Mouse (Mus musculus) cerebellum, postnatal 36 days (tissue): Measurements from ENCODE around the gene Gm37240.

Experiments used
- DNase-seq, 2 experiments: peaks; one replicate each; pipeline ENCODE4 v3.0.0; 2021 to 2022; ENCODE audit warnings: mixed read lengths in 2 of 2

Gene Gm37240

DNA sequence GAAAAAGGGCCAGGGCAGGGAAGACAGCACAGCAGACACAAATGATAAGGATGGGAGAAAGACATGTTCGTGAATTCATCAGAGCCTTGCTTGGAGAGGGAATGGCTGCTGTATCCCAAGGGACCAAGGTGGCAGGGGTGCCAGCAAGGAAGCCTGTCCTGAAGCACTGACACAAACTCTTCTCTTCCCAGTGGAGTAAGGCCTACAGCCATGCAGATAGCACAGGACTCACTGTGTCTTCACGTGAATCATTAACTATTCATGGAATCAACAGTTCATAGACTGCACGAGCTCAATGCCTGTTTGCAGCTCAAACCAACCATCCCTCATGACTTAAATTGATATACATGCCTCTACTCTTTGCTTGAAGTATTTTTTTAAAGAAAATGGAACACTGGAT, 209.4 kb downstream of the Gm37240 start:
- no peak for DNase-seq

DNA sequence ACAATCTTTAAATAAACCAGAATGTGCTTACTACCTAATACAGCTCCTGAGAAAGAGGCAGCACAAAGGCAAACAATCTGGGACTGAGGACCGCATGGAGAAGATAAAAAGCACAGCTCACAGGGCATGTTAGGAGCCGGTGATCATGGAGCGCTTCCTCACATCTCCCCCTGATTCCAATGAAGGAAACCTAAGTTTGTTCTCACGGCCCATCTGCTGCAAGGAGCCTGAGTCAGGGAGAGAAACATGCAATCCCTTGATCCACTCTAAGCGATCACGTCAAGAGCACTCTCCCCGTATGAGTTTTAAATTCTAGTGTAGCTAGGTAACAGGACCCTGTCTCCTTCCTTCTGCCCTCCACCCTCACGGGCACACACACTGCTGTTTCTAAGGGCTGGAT, 210.2 kb downstream of the Gm37240 start:
- DNase-seq: no peak

DNA sequence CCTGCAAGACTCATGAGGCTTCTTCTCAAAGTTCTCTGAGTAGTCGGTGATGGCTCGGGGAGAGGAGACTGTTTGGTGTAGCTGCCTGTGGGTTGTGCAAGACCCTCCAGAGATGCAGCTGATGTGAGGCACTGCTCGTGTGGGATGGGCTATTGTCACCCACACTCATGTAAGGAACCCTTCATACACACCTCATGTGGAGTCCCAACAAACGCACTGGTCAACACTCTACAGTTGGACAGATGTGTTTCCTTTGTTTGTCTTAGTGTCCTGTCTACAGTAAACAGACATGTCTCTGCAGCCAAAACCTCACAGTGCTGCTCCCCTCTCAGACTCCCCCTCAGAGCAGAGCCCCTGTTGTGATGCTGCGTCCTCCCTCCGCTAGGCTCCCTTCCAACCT, 217.5 kb downstream of the Gm37240 start:
- DNase-seq: no peak

DNA sequence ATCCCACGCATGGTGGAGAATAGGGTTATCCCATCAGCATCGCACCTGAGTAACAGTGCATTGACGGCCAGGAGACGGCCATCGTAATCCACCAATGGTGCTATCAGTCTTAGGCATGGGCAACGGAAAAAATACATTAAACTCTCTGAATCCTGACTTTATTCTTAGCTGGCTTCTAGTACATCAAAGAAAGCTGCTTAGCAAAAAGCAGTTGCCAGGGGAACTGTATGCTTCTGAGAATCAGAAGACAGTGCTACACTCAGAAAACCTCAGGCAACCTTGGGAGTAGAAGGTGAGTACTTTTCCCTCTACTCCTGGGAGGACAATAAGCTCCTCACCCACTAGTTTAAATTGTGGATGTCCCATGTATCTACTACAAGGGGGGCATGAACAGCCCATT, 219.6 kb downstream of the Gm37240 start:
- DNase-seq: no peak

DNA sequence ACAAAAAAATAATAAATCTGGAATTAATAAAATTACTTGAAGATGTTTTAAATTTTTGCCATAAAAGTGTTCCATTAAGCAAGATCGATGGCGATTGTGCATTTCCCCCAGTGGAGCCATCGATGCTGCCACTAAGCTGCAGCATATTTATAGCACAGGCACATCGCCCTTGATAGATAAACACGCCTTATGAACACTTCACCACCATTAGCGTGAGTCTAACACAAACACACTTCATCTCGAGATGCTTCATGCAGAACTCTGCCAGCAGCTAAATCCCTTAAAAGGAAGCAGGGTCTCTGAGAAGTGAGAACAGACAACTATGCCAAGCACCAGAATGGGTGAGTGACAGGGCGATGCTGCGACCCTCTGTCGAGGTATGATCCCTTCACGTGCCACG, 220.6 kb downstream of the Gm37240 start:
- DNase-seq: no peak

DNA sequence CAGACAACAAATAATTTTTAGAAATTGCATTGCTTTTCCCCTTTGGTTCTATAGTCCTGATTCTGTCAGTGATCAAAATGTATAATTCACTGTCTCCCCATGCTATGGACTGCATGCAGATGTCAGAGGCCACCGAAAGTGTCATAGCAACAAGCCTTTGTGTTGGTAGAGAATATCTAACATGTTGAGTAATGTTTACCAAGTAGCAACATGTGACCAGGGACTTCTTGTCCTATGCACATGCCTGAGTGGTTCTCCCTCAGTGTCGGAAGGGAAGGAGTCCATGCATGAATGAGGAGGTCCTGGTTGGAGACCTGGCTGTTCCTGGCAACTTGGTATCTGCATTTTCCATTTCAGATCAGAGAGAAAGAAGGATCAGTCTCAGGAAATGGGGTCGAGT, 221.2 kb downstream of the Gm37240 start:
- DNase-seq: no peak

DNA sequence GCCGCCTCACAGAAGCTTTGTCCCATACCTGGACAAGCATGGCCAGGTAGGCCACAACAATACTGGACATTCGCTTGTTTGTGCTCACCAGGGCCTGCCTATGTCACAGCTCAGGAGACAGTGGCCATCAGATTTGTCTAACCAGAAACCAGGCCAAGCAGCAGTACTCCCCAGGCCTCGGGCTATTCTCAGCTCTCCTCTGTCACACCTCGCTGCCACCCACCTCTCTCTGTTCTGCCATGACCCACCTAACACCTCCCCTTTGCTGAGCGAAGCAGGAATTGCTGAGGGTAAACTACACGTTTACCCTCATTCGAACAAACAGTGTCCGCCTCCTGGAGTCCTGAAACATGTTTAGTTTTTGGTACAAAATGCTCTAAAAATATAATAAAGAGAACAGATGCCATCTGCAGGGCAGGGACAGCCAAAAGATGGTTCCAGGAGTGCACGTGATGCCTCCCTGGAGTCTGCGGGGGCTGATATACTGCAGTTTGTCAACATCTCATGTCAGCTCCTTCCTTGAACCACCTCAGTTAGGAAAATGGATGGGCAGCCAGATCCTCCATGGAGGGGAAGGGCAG, 222.6 kb downstream of the Gm37240 start:
- DNase-seq: peak; percentile 54 to 59

DNA sequence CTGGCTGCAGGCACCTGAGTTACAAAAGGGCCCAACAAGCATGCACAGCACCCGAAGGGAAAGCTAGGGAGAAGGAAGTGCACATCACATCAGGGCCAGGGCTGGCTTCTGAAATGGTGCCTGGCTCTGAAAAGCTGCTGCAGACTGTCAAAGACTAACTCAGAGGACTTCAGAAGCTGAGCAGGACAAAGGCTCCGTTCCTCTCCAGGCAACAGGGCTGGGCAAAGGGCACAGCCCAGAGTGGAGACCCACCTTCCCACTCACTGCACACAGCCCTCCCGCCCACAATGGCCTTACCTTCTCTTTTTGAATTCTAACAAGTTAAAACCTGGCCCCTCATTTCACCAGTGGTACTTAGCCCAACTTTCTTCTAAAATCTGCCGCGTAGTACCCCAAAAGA, 223.5 kb downstream of the Gm37240 start:
- no peak for DNase-seq

DNA sequence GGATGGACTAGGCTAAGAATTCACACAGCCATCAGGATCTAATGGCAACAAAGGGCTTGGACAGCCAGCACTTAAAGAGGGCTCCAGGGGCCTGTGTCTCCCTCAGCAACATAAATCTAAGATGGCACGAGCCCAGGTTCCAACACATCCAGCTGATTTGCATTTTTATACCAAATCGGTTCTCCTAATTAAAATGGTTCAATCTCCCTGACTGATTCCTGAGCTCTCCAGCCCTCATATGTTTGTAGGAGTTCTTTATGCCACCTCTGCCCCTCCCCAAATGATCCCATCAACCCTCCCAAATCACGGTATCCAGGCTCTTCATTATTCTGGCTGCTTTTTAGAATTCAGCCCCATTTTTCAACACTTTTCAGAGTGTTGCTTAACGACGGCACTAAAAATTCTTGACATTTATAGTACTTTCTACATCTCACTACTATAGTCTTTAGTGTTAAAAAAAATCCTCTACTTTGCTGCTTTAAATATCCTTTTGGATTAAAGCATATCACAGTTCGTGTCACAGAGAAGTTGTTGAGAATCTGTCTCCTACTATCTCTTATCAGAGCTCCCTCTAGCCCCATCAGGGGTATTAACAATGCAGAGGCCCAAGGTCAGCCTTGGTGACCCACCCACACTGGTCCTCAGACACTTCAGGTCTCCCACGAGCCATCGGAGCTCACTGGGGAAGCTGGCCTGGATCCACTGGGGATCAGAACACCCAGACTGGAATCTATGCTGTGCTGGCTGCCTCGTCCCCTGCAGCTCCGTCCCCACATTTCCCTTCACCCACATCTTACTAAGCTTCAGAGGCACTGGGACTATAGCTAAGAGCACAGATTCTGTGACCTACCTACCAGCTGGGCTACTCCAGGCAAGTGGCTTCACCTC, 225.1 kb downstream of the Gm37240 start:
- no peak for DNase-seq

DNA sequence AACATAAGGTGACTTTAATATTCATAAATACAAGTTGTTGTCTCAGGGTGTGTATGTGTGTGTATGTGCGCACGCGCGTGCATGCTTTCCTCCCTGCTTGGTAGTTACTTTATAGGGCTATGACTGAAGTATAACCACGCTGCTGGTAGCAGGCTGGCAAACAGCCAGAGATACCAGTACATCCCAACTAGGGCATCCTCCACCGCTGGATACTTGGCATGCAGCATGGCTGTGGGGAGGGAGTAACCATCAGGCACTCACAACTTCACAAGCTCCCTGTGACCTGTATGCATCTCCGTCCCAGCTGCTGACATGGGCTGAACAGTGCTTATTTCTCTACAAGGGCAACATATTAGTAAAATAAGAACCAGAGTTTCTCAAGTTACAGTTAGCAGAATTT, 227.6 kb downstream of the Gm37240 start:
- DNase-seq: peak; percentile 44 to 50

DNA sequence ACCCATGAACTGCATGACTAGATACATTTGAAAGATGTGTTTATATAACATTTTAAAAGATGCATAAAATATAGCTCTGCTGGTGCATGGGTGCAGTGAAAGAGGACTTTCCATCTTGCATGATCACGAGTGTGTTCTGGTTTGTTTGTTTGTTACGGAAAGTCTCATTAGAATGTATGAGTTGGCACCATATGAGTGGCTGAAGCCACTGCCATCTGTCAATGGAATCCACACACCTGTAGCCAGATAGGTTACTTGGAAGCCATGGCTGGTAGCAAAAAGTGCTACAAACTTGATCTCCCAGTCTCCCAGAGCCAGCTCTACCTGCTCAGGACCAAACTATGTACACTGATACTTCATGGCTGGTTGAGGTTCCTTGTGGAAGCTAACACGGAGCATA, 231.8 kb downstream of the Gm37240 start:
- peak in 1 of 2 experiments; percentile 31 for DNase-seq

DNA sequence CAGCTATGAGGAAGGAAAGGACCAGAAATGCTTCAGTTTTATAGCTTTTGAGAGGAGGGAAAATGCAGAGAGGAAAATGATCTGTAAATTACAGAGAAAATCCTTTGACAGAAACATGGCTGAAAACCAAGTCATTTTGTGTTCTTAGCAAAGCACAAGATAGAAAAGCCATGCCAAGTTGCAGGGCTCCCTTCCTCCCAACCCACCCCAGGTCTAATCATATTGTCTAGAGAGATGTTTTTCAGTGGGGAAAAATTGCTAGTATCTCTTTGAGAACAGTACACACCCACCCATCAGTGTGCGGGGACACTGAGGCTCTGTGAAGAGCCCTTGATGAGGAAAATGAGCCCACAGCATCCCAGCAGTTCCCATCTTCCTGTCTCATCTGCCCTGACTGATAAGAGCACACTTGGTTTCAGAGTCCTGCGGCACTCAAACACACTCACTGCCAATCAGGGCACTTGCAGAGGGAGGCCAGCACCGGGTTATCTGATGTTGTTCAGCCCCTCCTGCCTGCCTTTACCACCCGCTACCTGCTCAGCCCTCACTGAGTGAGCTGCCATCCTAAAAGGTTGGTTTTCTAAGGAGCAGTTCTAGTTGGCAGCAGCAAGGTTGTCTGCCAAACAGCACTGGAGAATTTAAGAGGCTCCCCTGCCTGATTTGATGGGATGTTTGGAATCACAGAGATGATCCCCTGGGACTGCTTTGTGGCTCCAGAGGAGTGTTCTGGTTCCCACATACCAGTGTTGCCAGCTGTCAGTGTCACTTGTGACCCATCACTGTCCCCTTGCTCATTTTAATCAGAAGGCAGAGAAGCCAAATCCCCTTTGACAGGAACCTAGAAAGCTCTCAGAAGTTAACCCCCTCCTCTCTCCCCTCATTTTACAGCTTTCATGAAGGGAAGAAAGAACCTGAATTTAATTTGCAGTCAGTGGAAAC, 234.3 kb downstream of the Gm37240 start:
- DNase-seq: no peak

DNA sequence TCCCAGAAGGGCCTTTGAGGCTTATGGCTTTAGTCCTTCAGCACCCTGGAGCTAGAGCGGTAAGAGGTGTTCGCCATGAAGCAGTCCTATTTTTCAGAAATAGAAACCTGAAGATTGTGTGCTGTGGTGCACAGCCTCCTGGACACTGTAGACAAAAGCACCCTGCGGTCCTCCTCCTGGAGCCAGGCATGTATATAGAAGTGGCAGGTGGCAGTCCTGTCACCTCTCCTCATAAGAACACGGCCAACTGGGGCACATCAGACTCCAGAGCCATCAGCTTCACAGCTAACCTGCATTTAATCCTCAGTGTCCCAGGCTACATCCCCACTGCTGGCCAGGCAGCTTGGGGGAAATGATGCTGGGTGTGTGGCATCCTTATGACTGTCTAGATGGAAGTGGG, 238.1 kb downstream of the Gm37240 start:
- peak; percentile 62 to 64 for DNase-seq

DNA sequence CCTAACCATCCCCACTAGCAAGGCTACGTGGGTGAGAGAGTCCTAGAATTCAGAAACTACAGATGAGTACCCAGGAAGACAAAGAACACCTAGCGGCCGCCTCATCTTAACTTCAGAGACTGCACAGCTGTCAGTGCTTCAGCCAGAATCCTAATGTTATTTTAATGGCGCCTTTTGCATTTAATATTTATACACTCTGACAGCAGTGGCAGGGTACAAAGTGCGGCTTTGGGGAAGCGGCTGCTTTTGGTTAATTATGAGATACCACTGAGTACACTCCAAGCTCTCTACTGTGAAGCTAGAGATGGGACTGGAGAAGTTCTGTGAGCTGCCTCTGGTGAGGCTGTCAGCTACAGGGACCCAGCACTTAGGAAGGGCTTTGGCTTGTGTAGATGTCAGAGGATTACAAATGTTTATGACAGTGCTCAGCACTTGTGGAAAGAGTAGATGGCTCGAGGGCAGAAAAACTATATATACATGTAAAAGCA, 241.8 kb downstream of the Gm37240 start:
- DNase-seq: no peak

DNA sequence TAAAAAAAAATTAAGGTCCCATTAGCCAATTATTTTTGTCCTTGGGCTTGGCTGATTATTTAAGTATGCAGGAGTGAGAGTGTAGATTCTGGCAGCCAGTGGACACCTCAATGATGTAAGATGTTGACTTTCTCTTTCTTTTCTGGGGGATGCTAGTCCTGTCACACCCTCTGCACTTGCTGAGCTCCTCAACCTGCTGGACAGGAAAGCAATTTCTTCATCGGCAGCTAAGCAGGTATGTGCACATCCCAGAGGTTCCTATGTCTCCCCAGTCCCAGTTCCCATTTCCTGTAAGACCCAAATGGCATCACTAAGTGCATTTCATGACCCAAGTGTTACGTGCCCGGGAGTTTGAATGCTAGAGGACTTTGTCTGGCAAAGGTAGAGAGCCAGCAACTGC, 242.5 kb downstream of the Gm37240 start:
- DNase-seq: no peak

DNA sequence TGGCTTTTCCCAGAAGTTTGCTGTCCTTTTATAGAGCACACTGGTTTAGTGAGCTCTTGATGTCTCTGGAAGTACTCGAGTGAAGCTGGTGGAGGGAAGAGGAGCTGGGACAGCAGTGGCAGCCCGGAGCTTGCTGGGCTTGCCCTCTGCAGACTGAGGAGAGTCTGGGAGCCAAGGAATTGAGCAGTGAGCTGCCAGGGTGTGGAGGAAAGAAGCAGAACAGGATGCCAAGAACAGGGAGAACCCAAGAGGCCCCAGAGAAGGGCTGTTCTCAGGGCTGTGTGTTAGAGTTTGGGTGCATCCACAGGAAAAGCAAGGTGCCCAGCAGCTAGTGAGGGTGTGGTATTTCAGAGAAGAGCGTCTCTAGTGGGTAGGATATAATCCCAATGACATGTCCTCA, 245.6 kb downstream of the Gm37240 start:
- no peak for DNase-seq

DNA sequence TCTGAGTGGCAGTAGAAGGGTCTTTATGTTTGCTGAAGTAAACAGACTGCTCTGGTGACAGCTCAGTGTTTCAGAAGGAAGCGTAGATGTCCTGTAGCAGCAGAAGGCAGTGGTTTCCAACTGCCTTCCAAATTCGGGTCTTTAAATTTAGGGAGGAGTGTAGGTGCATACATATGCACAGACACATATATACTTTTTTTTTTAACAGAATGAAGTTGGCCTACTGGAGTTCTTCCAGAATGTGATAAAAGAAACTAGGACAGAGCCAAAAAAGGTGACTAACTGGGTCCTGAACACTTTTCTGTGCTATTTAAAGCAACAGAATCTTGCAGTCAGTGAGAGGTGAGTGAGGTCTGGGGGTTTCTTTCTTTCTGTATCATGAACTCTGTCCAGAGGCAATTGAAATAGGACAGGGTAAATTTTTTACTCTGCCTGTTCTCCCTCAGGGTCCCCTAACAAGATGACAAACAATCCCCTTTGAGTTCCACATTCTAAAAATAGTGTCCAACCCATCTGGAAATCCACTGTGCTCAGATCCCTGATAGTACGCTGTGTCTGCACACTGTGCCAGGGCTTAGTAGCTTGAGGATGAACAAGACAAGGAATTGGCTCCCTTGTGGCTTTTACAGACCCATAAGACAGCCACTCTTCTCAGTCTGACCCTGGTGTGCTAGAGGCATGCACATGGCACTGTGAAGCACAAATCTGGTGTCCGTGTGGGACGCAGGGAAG, 250.4 kb downstream of the Gm37240 start:
- DNase-seq: no peak

DNA sequence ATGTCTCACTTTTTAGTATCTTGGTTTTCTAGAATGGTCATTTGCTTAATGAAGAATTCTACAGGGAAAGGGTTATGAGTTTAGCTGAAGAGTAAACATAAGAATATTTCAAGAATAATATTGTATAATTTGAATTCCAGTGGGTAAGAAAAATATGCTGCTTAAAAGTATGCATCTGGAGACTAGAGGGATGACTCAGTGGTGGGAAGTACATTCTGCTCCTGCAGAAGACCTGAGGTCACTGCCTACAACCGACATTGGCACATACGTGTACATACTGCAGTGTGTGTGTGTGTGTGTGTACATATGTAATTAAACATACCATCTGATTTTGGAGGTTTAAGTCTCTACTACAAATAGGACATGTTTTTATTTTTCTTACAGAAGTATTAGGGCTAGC, 251.7 kb downstream of the Gm37240 start:
- no peak for DNase-seq

DNA sequence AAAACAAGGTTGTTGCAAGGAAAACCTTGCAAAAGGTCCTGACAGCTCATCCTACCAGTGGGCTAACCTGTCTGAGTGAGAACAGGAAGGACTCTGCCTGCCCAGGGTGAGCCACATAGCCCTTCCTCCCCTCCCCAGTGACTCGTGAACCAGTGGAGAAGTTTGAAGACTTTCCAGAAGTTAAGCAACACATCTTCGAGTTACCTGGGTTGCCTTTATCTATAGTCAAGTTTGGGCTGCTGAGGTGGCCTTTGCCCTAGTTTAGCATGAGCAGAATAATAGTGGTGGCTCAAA, 252.2 kb downstream of the Gm37240 start:
- no peak for DNase-seq

DNA sequence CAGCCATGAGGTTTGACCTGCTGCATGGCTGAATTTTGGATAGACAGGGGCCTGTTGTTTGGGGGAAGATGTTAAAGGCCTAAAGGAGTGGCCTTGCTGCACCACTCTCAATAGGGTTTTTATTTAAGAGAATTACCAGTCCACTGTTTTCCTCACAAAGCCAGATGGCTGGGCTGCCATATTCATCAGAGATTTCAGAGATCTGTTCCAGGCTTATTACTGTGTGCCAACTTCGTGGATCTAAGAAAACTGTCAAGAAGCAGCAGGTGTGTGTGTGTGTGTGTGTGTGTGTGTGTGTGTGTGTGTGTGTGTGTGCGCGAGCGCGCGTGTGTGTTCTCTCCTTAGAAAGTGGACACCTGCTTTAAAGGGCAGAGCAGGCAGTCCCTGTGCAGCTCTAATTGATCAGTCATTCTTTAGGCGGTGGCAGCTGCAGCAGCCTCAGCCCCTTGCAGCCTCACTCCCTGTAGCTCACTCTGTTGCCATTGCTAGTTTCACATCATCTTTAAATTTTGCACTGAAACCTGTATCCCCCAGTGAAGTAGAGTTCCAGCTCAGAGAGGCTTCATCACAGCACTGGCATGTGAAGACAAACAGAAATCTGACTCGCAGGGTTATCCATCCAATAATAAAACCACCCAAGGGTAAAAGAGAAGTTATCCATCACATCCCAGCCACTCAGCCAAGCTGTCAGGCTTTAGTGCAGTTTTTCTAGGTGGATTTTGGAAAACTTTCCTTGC, 252.8 kb downstream of the Gm37240 start:
- no peak for DNase-seq

DNA sequence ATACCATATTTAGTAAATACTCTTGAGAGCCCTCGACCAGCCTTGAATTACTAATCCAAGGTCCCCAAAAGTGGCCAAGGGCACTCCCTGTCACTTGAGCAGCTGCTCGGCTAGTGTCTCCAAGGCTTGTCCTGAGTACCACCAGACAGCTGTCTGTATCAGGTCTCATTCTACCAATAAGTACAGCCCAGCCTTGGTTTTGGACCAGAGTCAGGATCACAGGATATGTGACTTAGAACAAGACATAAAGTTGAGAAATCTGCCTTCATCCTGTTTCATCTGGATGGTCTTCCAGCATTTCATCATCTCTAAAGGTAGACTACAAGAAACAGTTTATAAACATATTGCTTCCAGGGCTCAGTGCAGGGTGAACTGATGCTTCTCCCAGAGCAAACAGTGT, 253.6 kb downstream of the Gm37240 start:
- no peak for DNase-seq

DNA sequence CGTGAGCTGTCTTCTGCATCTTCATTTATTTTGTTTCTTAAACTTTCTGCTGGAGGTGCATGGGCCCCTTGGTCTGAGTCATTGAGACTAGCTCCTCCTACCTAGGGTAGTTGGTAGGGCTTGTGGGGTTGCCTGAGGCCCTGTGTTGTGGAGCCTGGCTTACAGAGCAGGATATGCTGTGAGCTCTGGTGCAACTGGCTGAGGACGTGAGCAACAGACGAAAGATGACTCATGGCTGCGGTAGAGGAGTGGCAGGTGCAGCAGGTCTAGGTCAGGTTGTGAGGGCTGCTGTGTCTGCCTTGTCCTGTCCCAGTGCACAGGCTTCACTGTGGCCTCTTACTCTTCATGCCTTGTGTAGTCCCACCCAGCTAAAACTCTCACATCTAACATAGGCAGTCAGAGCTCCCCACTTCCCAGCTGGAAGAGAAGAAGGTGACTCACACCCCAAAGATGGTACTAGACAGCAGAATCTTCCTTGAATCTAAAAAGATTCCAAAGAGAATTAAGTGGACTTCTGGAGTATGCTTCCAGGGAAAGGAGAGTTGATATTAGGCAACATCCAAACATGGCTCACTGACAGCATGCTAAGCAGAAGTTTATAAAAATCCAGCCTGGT, 257.3 kb downstream of the Gm37240 start:
- no peak for DNase-seq
